Mouse (Mus musculus): ENCODE measurements around the gene Ctsa.
"Not testable (repeated sequence)": the region's sequence is repeated elsewhere in the genome, so short reads cannot be mapped to it uniquely, and the experiment has no call there.

The Ctsa gene

GRCm38 (mm10) chr2:164850061-164850460 is 17.4 kb downstream of the Ctsa start:
- DNase-seq (ENCODE audit: low read depth) = no peak

GRCm38 (mm10) chr2:164855572-164855971 is 22.9 kb downstream of the Ctsa start:
- DNase-seq (ENCODE audit: low read depth) = not testable (repeated sequence)

GRCm38 (mm10) chr2:164856309-164857100 is 23.8 kb downstream of the Ctsa start:
- DNase-seq (ENCODE audit: low read depth) = no peak

GRCm38 (mm10) chr2:164857101-164857821 is 24.6 kb downstream of the Ctsa start, which contains the start of gene Pltp:
Gene Pltp, minus strand, starts transcription at chr2:164857711.
- no peak for DNase-seq (ENCODE audit: low read depth)

GRCm38 (mm10) chr2:164857842-164858553 is 25.3 kb downstream of the Ctsa start:
- DNase-seq (ENCODE audit: low read depth) = no peak

GRCm38 (mm10) chr2:164859155-164859554 is 26.5 kb downstream of the Ctsa start:
- no peak for DNase-seq (ENCODE audit: low read depth)

- DNase-seq (ENCODE audit: low read depth) = no peak
Observed at GRCm38 (mm10) chr2:164859640-164860432, 27.2 kb downstream of the Ctsa start.

GRCm38 (mm10) chr2:164861094-164861493 is 28.4 kb downstream of the Ctsa start:
- no peak for DNase-seq (ENCODE audit: low read depth)

- no peak for DNase-seq (ENCODE audit: low read depth)
Observed at GRCm38 (mm10) chr2:164862179-164862861, 29.6 kb downstream of the Ctsa start.

- DNase-seq (ENCODE audit: low read depth) = not testable (repeated sequence)
Observed at GRCm38 (mm10) chr2:164863411-164863810, 30.7 kb downstream of the Ctsa start.

- no peak for DNase-seq (ENCODE audit: low read depth)
Observed at GRCm38 (mm10) chr2:164864593-164864992, 31.9 kb downstream of the Ctsa start.

GRCm38 (mm10) chr2:164866741-164867551 is 34.3 kb downstream of the Ctsa start:
- no peak for DNase-seq (ENCODE audit: low read depth)

GRCm38 (mm10) chr2:164867566-164867965 is 34.9 kb downstream of the Ctsa start:
- no peak for DNase-seq (ENCODE audit: low read depth)

- no peak for DNase-seq (ENCODE audit: low read depth)
Observed at GRCm38 (mm10) chr2:164868491-164868890, 35.8 kb downstream of the Ctsa start.

- DNase-seq (ENCODE audit: low read depth) = no peak
Observed at GRCm38 (mm10) chr2:164871602-164872303, 39.1 kb downstream of the Ctsa start.

GRCm38 (mm10) chr2:164873621-164874020 is 40.9 kb downstream of the Ctsa start:
- DNase-seq (ENCODE audit: low read depth) = no peak

GRCm38 (mm10) chr2:164874239-164874769 is 41.6 kb downstream of the Ctsa start:
- no peak for DNase-seq (ENCODE audit: low read depth)

- not testable (repeated sequence) for DNase-seq (ENCODE audit: low read depth)
Observed at GRCm38 (mm10) chr2:164875648-164876047, 43.0 kb downstream of the Ctsa start.

Measured in c-Kit-positive CD71-positive TER-119-negative erythroid progenitor cells, embryonic 14.5 days (primary cell).